Mouse (Mus musculus): Measurements from ENCODE around the gene Tmem50a.

- no peak for TF ChIP-seq CTCF (IDR thresholded peaks at IDR 0.05; ENCODE audit: insufficient read depth, low read length)
- TF ChIP-seq POLR2A (IDR thresholded peaks at IDR 0.05; ENCODE audit: borderline replicate concordance, extremely low read depth, low read depth, low read length): no peak
These were observed 11.8 kb downstream of the Tmem50a start for GRCm38 (mm10) chr4:134903046-134903445.
